Comparison of ENCODE assay signal across 9 mouse cellular contexts in genomic region chr19:46086337-46086736, GRCm38 (mm10). TPM values are rescaled to one million over a fixed set of nuclear protein-coding genes. Genes with fewer than 3 reads are reported as not detected.
DNase-seq lines count a peak whose midpoint lies in the region; ATAC-seq and TF ChIP-seq lines count a peak whose summit lies in the region.
"Had no signal": no experiment of that assay in that cellular context is flagged by ENCODE, and none has a peak within 500 bp of the region (broad histone marks: within the 10 kb centered on the region; RNA-seq: fewer than 3 reads in every experiment).

No protein-coding gene starts in this region.

- H3K4me3 ChIP-seq in cortical plate, adult 2 months (ENCODE audit: insufficient read depth, low read length), result no peak overlapping the region
- H3K4me3 ChIP-seq: embryonic facial prominence, embryonic 13.5 days had no signal

- intact Hi-C loops in heart, postnatal 25 days (cut with DNase I), result loop anchor here (5.0 kb wide), 1 partner anchor 166 kb away; no protein-coding TSS in a partner anchor

- H3K4me1 ChIP-seq in cortical plate, adult 2 months (ENCODE audit: control insufficient read depth, insufficient read depth, low read length), result no peaks in the 10 kb centered on the region
- H3K4me1 ChIP-seq: embryonic facial prominence, embryonic 13.5 days had no signal

- no peaks in the 10 kb centered on the region for H3K27me3 ChIP-seq in Patski
- H3K27me3 ChIP-seq: embryonic facial prominence, embryonic 13.5 days had no signal

- TF ChIP-seq CTCF in Patski (IDR thresholded peaks at IDR 0.05), result peak; percentile 90
- TF ChIP-seq CTCF in cortical plate, adult 2 months (IDR thresholded peaks at IDR 0.05; ENCODE audit: extremely low read depth, insufficient read depth, low read length), result peak; percentile 65

- H3K27ac ChIP-seq in cortical plate, adult 2 months (ENCODE audit: insufficient read depth, low read length), result no peak overlapping the region
- H3K27ac ChIP-seq: embryonic facial prominence, embryonic 13.5 days had no signal

- POLR2A ChIA-PET in Patski (lab: Charles Lee), result interaction anchor here (0.6 kb wide), 1 partner anchor 256 kb away, joined by 5 read pairs; no protein-coding TSS in a partner anchor

- peak; percentile 34 for DNase-seq in heart, adult 8-10 months (ENCODE audit: low spot score)
- no peak for DNase-seq in heart, postnatal 25 days (ENCODE audit: low spot score)
- DNase-seq in A20 (ENCODE audit: low read depth, low spot score), result peak; percentile 78
- peak; percentile 15 for DNase-seq in Patski (ENCODE audit: low read depth, low spot score)
- peak; percentile 32 to 75 for DNase-seq in layer of hippocampus, adult 18-20 months (ENCODE audit: low spot score in 2 of 2)
- peak; percentile 24 for DNase-seq in lung, postnatal 25 days (ENCODE audit: low spot score)
- DNase-seq in telencephalon, adult 2 months (ENCODE audit: low read depth, low spot score), result peak; percentile 73

- TF ChIP-seq POLR2A in cortical plate, adult 2 months (IDR thresholded peaks at IDR 0.05; ENCODE audit: extremely low read depth, insufficient read depth, low read length), result no peak

- CTCF ChIA-PET in Patski (lab: Charles Lee), result interaction anchor here (0.7 to 2.3 kb wide), 8 partner anchors 10 to 211 kb away, joined by 3 to 7 read pairs (median 4); partner anchors contain the start of gene Ldb1

- ATAC-seq in Patski, result no peak

- in situ Hi-C loops in Patski (cut with MboI; ENCODE audit: low pct_unique_long_range_greater_than_20kb), result no loop called here

RNA-seq across cellular contexts. Expression of gene Nolc1, which starts 10.7 kb away (rescaled TPM):
- 10 to 100 TPM; 18.4 to 19.6 (median 18.7) TPM for total RNA-seq in heart, adult 8-10 months (2022)
- total RNA-seq in heart, postnatal 25 days (2021), result 10 to 100 TPM; 14.9 to 16.6 TPM
- 66.3 TPM for polyA plus RNA-seq in Patski (2021)
- polyA plus RNA-seq in cortical plate, adult 2 months (2012; rRNA removed), result 37.5 and 38.3 TPM in 2 replicates
- 10 to 100 TPM; 56.2 to 56.4 TPM for total RNA-seq in layer of hippocampus, adult 18-20 months (2021)

RNA-seq across cellular contexts. Expression of gene Ldb1, which starts 41.3 kb away (rescaled TPM):
- total RNA-seq in heart, adult 8-10 months (2022), result 10 to 100 TPM; 37.1 to 51.0 (median 42.0) TPM
- 10 to 100 TPM; 40.3 to 44.7 TPM for total RNA-seq in heart, postnatal 25 days (2021)
- polyA plus RNA-seq in Patski (2021), result 169 TPM
- 159 and 161 TPM in 2 replicates for polyA plus RNA-seq in cortical plate, adult 2 months (2012; rRNA removed)
- total RNA-seq in layer of hippocampus, adult 18-20 months (2021), result 100 to 1,000 TPM; 122 to 123 TPM

RNA-seq across cellular contexts. Expression of gene Pprc1, which starts 41.7 kb away (rescaled TPM):
- total RNA-seq in heart, adult 8-10 months (2022), result 10 to 100 TPM; 12.3 to 17.0 (median 13.8) TPM
- total RNA-seq in heart, postnatal 25 days (2021), result 10 to 100 TPM; 14.0 to 14.9 TPM
- polyA plus RNA-seq in Patski (2021), result 33.2 TPM
- polyA plus RNA-seq in cortical plate, adult 2 months (2012; rRNA removed), result 13.4 and 16.1 TPM in 2 replicates
- 10 to 100 TPM; 31.0 to 36.6 TPM for total RNA-seq in layer of hippocampus, adult 18-20 months (2021)

RNA-seq across cellular contexts. Expression of gene Elovl3, which starts 45.4 kb away (rescaled TPM):
- total RNA-seq in heart, adult 8-10 months (2022), result under 1 TPM in 1 of 4 experiments, not detected in 3; 0.19 TPM
- total RNA-seq in heart, postnatal 25 days (2021), result under 1 TPM in 1 of 2 experiments, not detected in 1; 0.22 TPM
- polyA plus RNA-seq in Patski (2021), result not detected
- not detected in 2 replicates for polyA plus RNA-seq in cortical plate, adult 2 months (2012; rRNA removed)
- total RNA-seq in layer of hippocampus, adult 18-20 months (2021), result not detected
